Mouse (Mus musculus) embryonic facial prominence, embryonic 10.5 days (tissue): Measurements from ENCODE around the gene Aldh1l1. TPM values are rescaled to one million over a fixed set of nuclear protein-coding genes. Genes with fewer than 3 reads are reported as not detected.

Experiments used
- DNase-seq: peaks from one replicate; pipeline ENCODE4 v3.0.0-alpha.2; 2017; ENCODE audit warnings: low spot score
- H3K27ac ChIP-seq: fragments of 300-500 bp; sonication (generic); replicated peaks from 2 replicates; pipeline ENCODE4 v1.5.1; 2016; ENCODE audit warnings: mild to moderate bottlenecking
- H3K27me3 ChIP-seq: fragments of 300-500 bp; sonication (generic); replicated peaks from 2 replicates; pipeline ENCODE4 v1.6.1; 2016; ENCODE audit warnings: low read depth, mild to moderate bottlenecking; ENCODE audit not compliant: poor library complexity, severe bottlenecking
- H3K36me3 ChIP-seq: fragments of 300-500 bp; sonication (generic); replicated peaks from 2 replicates; pipeline ENCODE4 v1.6.1; 2016; ENCODE audit warnings: mild to moderate bottlenecking, moderate library complexity
- H3K4me1 ChIP-seq: fragments of 300-500 bp; sonication (generic); 2 replicates; pipeline ENCODE4 v1.6.1; 2016
- H3K4me3 ChIP-seq: fragments of 300-500 bp; sonication (generic); 2 replicates; pipeline ENCODE4 v1.5.1; 2016; ENCODE audit warnings: mild to moderate bottlenecking, moderate library complexity
- H3K9me3 ChIP-seq: fragments of 300-500 bp; sonication (generic); 2 replicates; pipeline ENCODE4 v1.6.1; 2016; ENCODE audit warnings: mild to moderate bottlenecking
- WGBS: fragments of 180-500 bp; shearing (Covaris S2); methylation state at CpG from one replicate; pipeline ENCODE4 v1.1.7; 2016; 5-methylcytosine and 5-hydroxymethylcytosine counted together
- polyA plus RNA-seq: library from polyadenylated mRNA; unstranded; fragments of >200 nt; fragmentation: Nextera tagmentation; extraction: Ambion mirVana; gene quantifications from 2 replicates; pipeline ENCODE4 v1.2.1, GENCODE M21; 2016

The Aldh1l1 gene
- polyA plus RNA-seq, 1 experiment from 2014 or later = 2.1 TPM

DNA sequence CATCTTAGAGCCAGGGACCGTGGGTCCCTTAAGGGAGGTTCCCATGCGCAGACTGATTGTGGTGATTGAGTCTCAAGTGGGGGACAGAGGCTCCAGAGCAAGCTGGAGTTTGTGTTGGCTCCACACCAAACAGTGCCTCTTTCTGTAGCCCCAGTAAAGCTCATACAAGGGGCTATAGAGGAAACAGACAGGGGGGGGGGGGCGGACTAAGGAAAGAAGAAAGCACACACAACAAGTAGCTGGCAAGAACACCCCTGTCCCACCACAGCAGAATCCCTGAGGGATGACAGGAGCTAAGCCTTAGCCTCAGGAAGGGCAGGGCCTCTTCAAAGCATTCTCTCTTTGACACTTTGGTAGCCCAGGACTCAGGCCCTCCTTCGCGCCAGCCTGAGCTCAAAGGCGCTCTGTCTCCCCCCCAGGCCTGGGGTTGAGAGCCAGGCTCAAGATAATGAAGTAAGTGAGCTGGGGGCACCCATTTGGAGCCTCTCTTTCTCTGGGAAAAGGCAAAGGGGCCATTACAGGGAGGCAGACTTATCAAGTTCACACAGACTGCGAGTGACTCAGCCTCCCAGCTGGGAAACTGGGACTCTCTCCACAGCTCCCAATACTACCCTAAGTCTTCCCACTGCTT, 9.2 kb downstream of the Aldh1l1 start:
- Histone ChIP-seq H3K27ac (peak overlapping the region; percentile 36; the same call in 1 of the 2 replicates), H3K4me3 (no peak overlapping the region), H3K27me3 (no peaks in the 10 kb centered on the region), H3K4me1 (peaks cover 18% of the 10 kb centered on the region), H3K9me3 (no peaks in the 10 kb centered on the region), H3K36me3 (no peaks in the 10 kb centered on the region)
- 44% methylated on average over 6 of the region's 7 CpGs for WGBS
- DNase-seq = no peak

DNA sequence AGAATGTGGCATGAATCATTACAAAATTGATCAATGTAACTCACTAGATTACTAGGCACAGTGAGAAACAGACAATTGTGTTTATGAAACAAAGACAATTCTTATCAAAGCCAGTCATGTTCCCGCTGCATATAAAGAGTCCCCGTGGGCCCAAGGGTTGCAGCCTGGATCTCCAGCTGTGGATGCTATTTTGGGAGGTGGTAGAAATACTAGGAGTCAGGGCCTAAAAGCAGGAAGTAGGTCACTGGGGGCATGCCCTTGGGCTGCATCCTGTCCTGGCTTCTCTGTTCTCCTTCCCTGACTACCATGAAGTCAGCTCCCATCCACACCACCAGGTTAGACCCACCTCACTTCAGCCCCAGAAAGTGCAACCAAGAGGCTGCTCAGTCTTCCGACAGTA, 10.0 kb downstream of the Aldh1l1 start:
- no peak for DNase-seq
- no peaks in the 10 kb centered on the region for H3K27me3 ChIP-seq
- 57% methylated on average over 3 of the region's 3 CpGs for WGBS
- no peaks in the 10 kb centered on the region for H3K9me3 ChIP-seq
- H3K4me3 ChIP-seq = no peak overlapping the region
- peaks cover 18% of the 10 kb centered on the region for H3K4me1 ChIP-seq
- H3K36me3 ChIP-seq = no peaks in the 10 kb centered on the region
- H3K27ac ChIP-seq = no peak overlapping the region

DNA sequence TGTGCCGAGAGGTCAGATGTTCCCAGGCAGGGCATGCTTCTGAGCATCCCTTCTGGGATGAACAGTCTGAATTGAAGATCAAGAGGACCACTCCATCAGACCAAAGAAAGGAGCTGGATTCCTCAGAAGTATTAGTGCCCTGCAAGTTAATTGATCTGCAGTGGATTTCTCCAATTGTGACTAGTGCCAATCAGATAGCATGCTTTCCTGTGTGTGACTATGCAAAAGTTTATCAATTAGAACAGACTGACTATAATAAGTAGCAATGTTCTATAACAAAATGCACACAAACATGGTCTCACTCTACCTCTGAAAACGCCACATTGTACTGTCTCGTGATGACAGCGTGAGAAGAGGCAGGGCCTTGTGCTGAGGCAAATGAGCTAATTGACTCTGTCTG, 13.3 kb downstream of the Aldh1l1 start:
- Histone ChIP-seq H3K27ac (no peak overlapping the region), H3K4me1 (peaks cover 22% of the 10 kb centered on the region), H3K4me3 (no peak overlapping the region), H3K36me3 (no peaks in the 10 kb centered on the region), H3K27me3 (no peaks in the 10 kb centered on the region), H3K9me3 (no peaks in the 10 kb centered on the region)
- DNase-seq = no peak
- 51% methylated on average over 4 of the region's 4 CpGs for WGBS

- H3K27me3 ChIP-seq = no peaks in the 10 kb centered on the region
- H3K4me3 ChIP-seq = no peak overlapping the region
- DNase-seq = no peak
- 0 out of 2 replicates have a peak, but pooled peaks cover 3% of the 10 kb centered on the region for H3K9me3 ChIP-seq
- 78% methylated on average over 8 of the region's 8 CpGs for WGBS
- H3K27ac ChIP-seq = no peak overlapping the region
- H3K4me1 ChIP-seq = peaks cover 16% of the 10 kb centered on the region
- H3K36me3 ChIP-seq = no peaks in the 10 kb centered on the region
These were observed 15.2 kb downstream of the Aldh1l1 start for GRCm38 (mm10) chr6:90501222-90501940.

GRCm38 (mm10) chr6:90505906-90506305, 19.7 kb downstream of the Aldh1l1 start:
- Histone ChIP-seq H3K9me3 (0 out of 2 replicates have a peak, but pooled peaks cover 3% of the 10 kb centered on the region), H3K27me3 (no peaks in the 10 kb centered on the region), H3K27ac (no peak overlapping the region), H3K36me3 (no peaks in the 10 kb centered on the region), H3K4me3 (no peak overlapping the region), H3K4me1 (peaks cover 33% of the 10 kb centered on the region)
- WGBS = 73% methylated on average over 6 of the region's 6 CpGs
- DNase-seq = no peak

GRCm38 (mm10) chr6:90506673-90507311, 20.6 kb downstream of the Aldh1l1 start:
- 64% methylated on average over 16 of the region's 16 CpGs for WGBS
- H3K27me3 ChIP-seq = no peaks in the 10 kb centered on the region
- peaks cover 33% of the 10 kb centered on the region for H3K4me1 ChIP-seq
- peak overlapping the region; percentile 62; the same call in 1 of the 2 replicates for H3K27ac ChIP-seq
- H3K9me3 ChIP-seq = 0 out of 2 replicates have a peak, but pooled peaks cover 3% of the 10 kb centered on the region
- H3K4me3 ChIP-seq = no peak overlapping the region
- no peak for DNase-seq
- no peaks in the 10 kb centered on the region for H3K36me3 ChIP-seq

- no peaks in the 10 kb centered on the region for H3K36me3 ChIP-seq
- peak overlapping the region; percentile 71; the same call in 1 of the 2 replicates for H3K27ac ChIP-seq
- DNase-seq = no peak
- H3K9me3 ChIP-seq = 0 out of 2 replicates have a peak, but pooled peaks cover 3% of the 10 kb centered on the region
- H3K27me3 ChIP-seq = no peaks in the 10 kb centered on the region
- peaks cover 33% of the 10 kb centered on the region for H3K4me1 ChIP-seq
- no peak overlapping the region for H3K4me3 ChIP-seq
These were observed 21.2 kb downstream of the Aldh1l1 start for GRCm38 (mm10) chr6:90507443-90507842.

GRCm38 (mm10) chr6:90508197-90508624, 22.0 kb downstream of the Aldh1l1 start:
- H3K27me3 ChIP-seq = no peaks in the 10 kb centered on the region
- peak; percentile 64 for DNase-seq
- 32% methylated on average over 4 of the region's 4 CpGs for WGBS
- H3K36me3 ChIP-seq = no peaks in the 10 kb centered on the region
- no peak overlapping the region for H3K4me3 ChIP-seq
- peaks cover 33% of the 10 kb centered on the region for H3K4me1 ChIP-seq
- H3K9me3 ChIP-seq = 0 out of 2 replicates have a peak, but pooled peaks cover 3% of the 10 kb centered on the region
- peak overlapping the region; percentile 71 for H3K27ac ChIP-seq

GRCm38 (mm10) chr6:90509085-90509484, 22.9 kb downstream of the Aldh1l1 start:
- H3K36me3 ChIP-seq = no peaks in the 10 kb centered on the region
- no peaks in the 10 kb centered on the region for H3K27me3 ChIP-seq
- H3K9me3 ChIP-seq = 0 out of 2 replicates have a peak, but pooled peaks cover 3% of the 10 kb centered on the region
- WGBS = 72% methylated on average over 6 of the region's 6 CpGs
- no peak overlapping the region for H3K27ac ChIP-seq
- no peak for DNase-seq
- peaks cover 29% of the 10 kb centered on the region for H3K4me1 ChIP-seq
- no peak overlapping the region for H3K4me3 ChIP-seq

- no peaks in the 10 kb centered on the region for H3K27me3 ChIP-seq
- no peaks in the 10 kb centered on the region for H3K9me3 ChIP-seq
- no peak overlapping the region for H3K4me3 ChIP-seq
- DNase-seq = no peak
- H3K27ac ChIP-seq = no peak overlapping the region
- H3K36me3 ChIP-seq = no peaks in the 10 kb centered on the region
- H3K4me1 ChIP-seq = peaks cover 16% of the 10 kb centered on the region
- 84% methylated on average over 5 of the region's 5 CpGs for WGBS
These were observed 26.2 kb downstream of the Aldh1l1 start for GRCm38 (mm10) chr6:90512416-90512815.

- DNase-seq = no peak
- Histone ChIP-seq H3K9me3 (no peaks in the 10 kb centered on the region), H3K36me3 (no peaks in the 10 kb centered on the region), H3K27me3 (no peaks in the 10 kb centered on the region), H3K4me1 (peaks cover 7% of the 10 kb centered on the region), H3K27ac (no peak overlapping the region), H3K4me3 (no peak overlapping the region)
- WGBS = 76% methylated on average over 5 of the region's 5 CpGs
These were observed 27.0 kb downstream of the Aldh1l1 start for GRCm38 (mm10) chr6:90513074-90513856.

- Histone ChIP-seq H3K4me3 (no peak overlapping the region), H3K9me3 (0 out of 2 replicates have a peak, but pooled peaks cover 3% of the 10 kb centered on the region), H3K27me3 (no peaks in the 10 kb centered on the region), H3K36me3 (no peaks in the 10 kb centered on the region), H3K27ac (no peak overlapping the region), H3K4me1 (no peaks in the 10 kb centered on the region)
- no peak for DNase-seq
These were observed 28.1 kb downstream of the Aldh1l1 start for GRCm38 (mm10) chr6:90514369-90514768.
